Mouse (Mus musculus) heart, embryonic 16.5 days (tissue): ENCODE data around the gene Crlf2. TPM values are rescaled to one million over a fixed set of nuclear protein-coding genes. Genes with fewer than 3 reads are reported as not detected.

ENCODE experiments used
- ATAC-seq: fragments of 200-750 bp; cut with Nextera tagmentation; replicated peaks from 2 replicates; pipeline ENCODE4 v1.8.0; 2017; ENCODE audit warnings: moderate number of reproducible peaks; ENCODE audit not compliant: insufficient read depth, low FRiP score; ENCODE audit errors: extremely low read depth
- H3K27ac ChIP-seq: fragments of 300-500 bp; sonication (generic); 2 replicates; pipeline ENCODE4 v1.5.1; 2014; ENCODE audit warnings: mild to moderate bottlenecking, low read length, control low read depth, moderate library complexity
- H3K27me3 ChIP-seq: fragments of 300-500 bp; sonication (generic); 2 replicates; pipeline ENCODE4 v1.6.1; 2014; ENCODE audit warnings: low read length, mixed read lengths; ENCODE audit not compliant: control insufficient read depth, insufficient read depth
- H3K36me3 ChIP-seq: fragments of 300-500 bp; sonication (generic); 2 replicates; pipeline ENCODE4 v1.6.1; 2014; ENCODE audit not compliant: control insufficient read depth, insufficient read depth
- H3K4me1 ChIP-seq: fragments of 300-500 bp; sonication (generic); 2 replicates; pipeline ENCODE4 v1.6.1; 2014; ENCODE audit warnings: low read length, mixed read lengths; ENCODE audit not compliant: control insufficient read depth, insufficient read depth
- H3K4me2 ChIP-seq: fragments of 300-500 bp; sonication (generic); 2 replicates; pipeline ENCODE4 v1.6.1; 2014; ENCODE audit warnings: low read depth, mild to moderate bottlenecking, control low read depth, low read length
- H3K4me3 ChIP-seq: fragments of 300-500 bp; sonication (generic); 2 replicates; pipeline ENCODE4 v1.5.1; 2014; ENCODE audit warnings: mild to moderate bottlenecking, control low read depth, low read length
- H3K9ac ChIP-seq: fragments of 300-500 bp; sonication (generic); 2 replicates; pipeline ENCODE4 v1.6.1; 2014; ENCODE audit warnings: low read length, control low read depth
- H3K9me3 ChIP-seq: fragments of 300-500 bp; sonication (generic); replicated peaks from 2 replicates; pipeline ENCODE4 v1.6.1; 2016; ENCODE audit warnings: low read length; ENCODE audit not compliant: control insufficient read depth
- WGBS: fragments of 180-500 bp; shearing (Covaris S2); extraction: QIAGEN DNeasy Blood & Tissue Kit; methylation state at CpG from one replicate; pipeline ENCODE4 v1.1.7; 2014; 5-methylcytosine and 5-hydroxymethylcytosine counted together
- polyA plus RNA-seq: library from polyadenylated mRNA; unstranded; fragments of >200 nt; fragmentation: Nextera tagmentation; extraction: Ambion mirVana; gene quantifications from 2 replicates; pipeline ENCODE4 v1.2.1, GENCODE M21; 2015

Gene Crlf2
- polyA plus RNA-seq, 1 experiment from 2014 or later, result 9.0 TPM

DNA sequence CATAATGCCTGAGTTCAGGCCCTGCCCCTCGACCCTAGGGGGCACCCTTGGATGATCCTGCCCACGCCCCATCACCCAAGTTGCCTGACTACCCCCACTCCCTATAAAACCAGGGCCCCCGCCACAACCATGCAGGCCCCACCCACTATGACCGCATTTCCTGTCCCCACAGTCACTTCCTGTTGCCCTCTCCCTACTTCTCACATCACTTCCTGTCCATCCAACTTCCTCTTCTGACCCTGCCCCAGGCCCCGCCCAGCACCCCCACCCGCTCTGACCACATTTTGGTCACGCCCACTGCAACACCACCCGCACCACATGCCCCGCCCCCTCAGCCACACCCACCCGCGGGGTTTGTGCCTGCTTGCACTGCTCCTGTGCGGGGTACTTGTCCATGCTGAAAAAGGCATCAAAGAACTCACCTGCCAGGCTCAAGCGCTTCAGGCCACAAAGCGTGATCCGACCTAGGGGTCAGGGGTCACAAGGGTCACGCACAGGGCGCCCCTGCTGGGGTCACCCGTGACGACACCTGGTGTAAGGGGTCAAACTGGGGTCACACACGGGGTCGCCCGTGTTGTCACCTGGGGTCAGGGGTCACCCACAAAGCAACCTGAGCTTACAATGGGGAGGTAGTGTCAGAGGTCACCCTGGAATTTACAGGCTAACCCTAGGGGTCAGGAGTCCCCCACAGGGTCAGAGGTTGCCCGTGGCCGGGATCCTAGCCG is 7.6 kb downstream of the Crlf2 start:
- Histone ChIP-seq H3K9me3 (peaks cover 54% of the 10 kb centered on the region), H3K36me3 (peaks cover 29% of the 10 kb centered on the region), H3K4me1 (no peaks in the 10 kb centered on the region), H3K4me3 (no peak overlapping the region), H3K27ac (no peak overlapping the region), H3K27me3 (no peaks in the 10 kb centered on the region), H3K4me2 (no peak overlapping the region), H3K9ac (no peak overlapping the region)
- 84% methylated on average over 25 of the region's 25 CpGs for WGBS
- ATAC-seq, result 0 out of 2 replicates have a peak, but pooled peaks have one; percentile 1

DNA sequence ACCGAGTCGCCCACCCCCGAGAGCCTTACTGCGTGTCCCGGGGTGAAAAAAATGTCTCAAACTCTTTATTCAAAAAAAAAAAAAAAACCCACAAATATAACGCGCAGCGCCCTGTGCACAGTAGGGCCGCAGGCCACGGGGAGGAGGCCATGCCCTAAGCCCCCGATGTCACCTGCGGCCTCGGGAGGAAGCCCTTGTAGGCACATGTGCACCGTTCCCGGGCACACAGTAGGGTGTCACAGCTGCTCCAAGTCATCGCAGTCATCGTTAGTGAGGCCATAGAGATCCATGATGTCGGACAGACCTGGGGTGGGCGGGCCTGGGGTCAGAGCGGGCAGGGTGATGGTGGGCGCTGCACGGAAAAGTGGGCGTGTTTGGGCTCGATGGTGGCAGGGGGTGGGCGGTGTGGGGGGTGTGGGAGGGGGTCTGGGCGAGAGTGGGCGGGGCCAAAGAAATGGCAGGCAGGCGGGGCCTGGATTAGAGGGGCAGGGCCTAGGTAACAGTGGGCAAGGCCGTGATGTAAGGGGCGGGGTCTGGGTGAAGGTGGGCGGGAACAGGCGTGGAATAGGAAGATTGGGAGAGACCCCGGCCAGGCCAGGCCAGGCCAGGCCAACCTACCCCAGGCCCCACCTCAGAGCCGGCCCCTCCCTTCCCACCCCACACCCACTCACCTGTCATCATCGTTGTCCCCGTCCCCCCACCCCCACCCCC is 8.4 kb downstream of the Crlf2 start:
- peaks cover 20% of the 10 kb centered on the region for H3K36me3 ChIP-seq
- no peak for ATAC-seq
- H3K9ac ChIP-seq, result no peak overlapping the region
- no peak overlapping the region for H3K4me2 ChIP-seq
- no peak overlapping the region for H3K4me3 ChIP-seq
- H3K27ac ChIP-seq, result no peak overlapping the region
- H3K27me3 ChIP-seq, result no peaks in the 10 kb centered on the region
- peaks cover 46% of the 10 kb centered on the region for H3K9me3 ChIP-seq
- 82% methylated on average over 36 of the region's 36 CpGs for WGBS
- H3K4me1 ChIP-seq, result no peaks in the 10 kb centered on the region

- Histone ChIP-seq H3K4me3 (no peak overlapping the region), H3K36me3 (peaks cover 10% of the 10 kb centered on the region; the same call in 1 of the 2 replicates), H3K9ac (no peak overlapping the region), H3K4me1 (no peaks in the 10 kb centered on the region), H3K9me3 (peaks cover 31% of the 10 kb centered on the region), H3K27ac (no peak overlapping the region), H3K4me2 (no peak overlapping the region), H3K27me3 (no peaks in the 10 kb centered on the region)
- 62% methylated on average over 9 of the region's 9 CpGs for WGBS
- no peak for ATAC-seq
Observed at GRCm38 (mm10) chr5:109548712-109549111, 10.1 kb downstream of the Crlf2 start.

DNA sequence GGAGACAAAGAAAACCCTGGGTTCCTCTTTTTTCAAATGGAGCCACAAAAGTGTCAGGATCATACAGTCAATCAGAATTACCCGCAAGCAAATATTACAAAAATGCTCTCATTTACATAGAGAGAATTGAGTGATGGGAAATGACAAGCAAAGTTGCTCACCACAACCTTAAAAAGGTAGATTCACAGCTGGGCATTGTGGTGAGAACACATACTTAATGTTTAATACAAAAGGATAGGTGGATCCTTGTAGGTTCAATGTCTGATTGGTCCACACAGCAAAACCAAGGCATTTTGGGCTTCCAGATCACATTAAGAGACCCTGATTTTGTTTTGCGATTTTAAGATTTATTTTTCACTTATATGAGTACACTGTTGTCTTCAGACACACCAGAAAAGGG is 11.7 kb downstream of the Crlf2 start:
- Histone ChIP-seq H3K4me1 (no peaks in the 10 kb centered on the region), H3K27ac (no peak overlapping the region), H3K4me3 (no peak overlapping the region), H3K4me2 (no peak overlapping the region), H3K9ac (no peak overlapping the region), H3K36me3 (peaks cover 4% of the 10 kb centered on the region; the same call in 1 of the 2 replicates), H3K9me3 (peaks cover 16% of the 10 kb centered on the region), H3K27me3 (no peaks in the 10 kb centered on the region)
- no peak for ATAC-seq
- WGBS, result 74% methylated on average over 2 of the region's 2 CpGs

DNA sequence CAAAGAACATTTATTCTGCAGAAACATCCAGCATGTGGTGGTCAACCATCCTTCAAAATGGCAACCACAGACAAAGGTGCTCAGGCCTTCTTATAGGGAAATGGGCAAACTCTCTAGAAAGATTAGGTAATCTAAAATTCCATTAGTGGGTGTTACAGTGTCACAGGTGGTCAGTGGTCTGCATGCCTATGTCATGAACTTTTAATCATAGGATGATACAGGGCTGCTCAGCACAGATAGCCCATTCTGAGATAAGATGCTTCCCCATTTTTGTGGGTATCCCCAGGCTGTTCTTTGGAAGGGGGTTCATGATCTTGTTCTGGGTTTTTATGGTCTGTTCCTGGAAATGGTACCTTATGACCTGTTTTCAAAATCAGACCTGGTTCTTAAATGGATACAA is 49.1 kb downstream of the Crlf2 start:
- H3K9ac ChIP-seq, result no peak overlapping the region
- no peak overlapping the region for H3K27ac ChIP-seq
- no peaks in the 10 kb centered on the region for H3K36me3 ChIP-seq
- H3K27me3 ChIP-seq, result no peaks in the 10 kb centered on the region
- H3K4me3 ChIP-seq, result no peak overlapping the region
- H3K4me2 ChIP-seq, result no peak overlapping the region
- H3K4me1 ChIP-seq, result no peaks in the 10 kb centered on the region
- ATAC-seq, result no peak
- H3K9me3 ChIP-seq, result peaks cover under 1% of the 10 kb centered on the region; the same call in 1 of the 2 replicates

- ATAC-seq, result no peak
- no peak overlapping the region for H3K4me2 ChIP-seq
- H3K4me1 ChIP-seq, result no peaks in the 10 kb centered on the region
- no peak overlapping the region for H3K27ac ChIP-seq
- no peak overlapping the region for H3K4me3 ChIP-seq
- H3K36me3 ChIP-seq, result no peaks in the 10 kb centered on the region
- H3K27me3 ChIP-seq, result no peaks in the 10 kb centered on the region
- H3K9me3 ChIP-seq, result no peaks in the 10 kb centered on the region; the same call in 1 of the 2 replicates
- 0% methylated on average over 1 of the region's 1 CpGs for WGBS
- no peak overlapping the region for H3K9ac ChIP-seq
Observed at GRCm38 (mm10) chr5:109506729-109507128, 52.1 kb downstream of the Crlf2 start.

Other genes with a start within 250 kb of the Crlf2 start
- not detected in 2 replicates for gene Vmn2r16, start 228.8 kb downstream of the Crlf2 start, polyA plus RNA-seq
- not detected in 2 replicates for gene Vmn2r17, start 139.3 kb downstream of the Crlf2 start, polyA plus RNA-seq
- gene 5430403G16Rik, start 132.0 kb upstream of the Crlf2 start, polyA plus RNA-seq, result 0.79 and 1.1 TPM in 2 replicates
- gene 4930522L14Rik, start 192.9 kb upstream of the Crlf2 start, polyA plus RNA-seq, result 5.1 and 5.3 TPM in 2 replicates